Mouse (Mus musculus): ENCODE results near the gene Plppr3. TPM values are rescaled to one million over a fixed set of nuclear protein-coding genes. Genes with fewer than 3 reads are reported as not detected.

The Plppr3 gene
- total and polyA plus RNA-seq, 3 experiments: 0.85 to 6.2 TPM; not detected in 1

DNA sequence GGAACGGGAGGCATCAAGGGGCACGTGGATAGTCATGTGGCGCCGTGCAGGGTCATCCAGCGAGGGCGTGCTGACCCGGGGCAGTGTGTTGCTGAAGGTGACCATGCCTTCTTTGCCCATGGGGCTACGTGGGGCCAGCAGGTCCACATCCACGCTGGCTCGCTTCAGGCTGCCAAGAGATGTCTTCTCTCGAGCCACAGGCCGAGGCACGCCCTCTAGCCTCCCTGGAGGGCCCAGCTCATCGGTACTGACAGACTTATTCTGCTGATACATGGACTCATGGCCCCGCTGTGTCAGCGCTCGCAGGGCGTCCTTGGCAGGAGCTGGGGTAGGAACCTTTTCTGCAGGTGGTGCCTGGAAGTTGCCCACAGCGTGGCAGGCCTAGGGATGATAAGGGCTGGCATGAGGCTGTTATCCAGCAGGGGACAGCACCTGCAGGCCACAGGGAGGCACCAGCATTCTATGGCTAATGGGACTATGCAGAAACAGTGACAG is 8.6 kb downstream of the Plppr3 start:
- Histone ChIP-seq H3K27ac (ENCODE audit: control insufficient read depth, low read depth, low read length) (no peak overlapping the region), H3K4me3 (ENCODE audit: control insufficient read depth in 1 of 2, insufficient read depth in 1 of 2, low read depth in 2 of 2, low read length in 2 of 2) (no peak overlapping the region), H3K9me3 (replicated peaks; ENCODE audit: insufficient read depth, low read length) (no peaks in the 10 kb centered on the region), H3K4me1 (ENCODE audit: control insufficient read depth in 1 of 2, insufficient read depth in 2 of 2, low read length in 2 of 2) (no peaks in the 10 kb centered on the region), H3K9ac (ENCODE audit: control insufficient read depth, low read depth, low read length, poor library complexity, severe bottlenecking) (no peak overlapping the region), H3K27me3 (ENCODE audit: control insufficient read depth in 1 of 2, insufficient read depth in 2 of 2, low read length in 2 of 2) (no peaks in the 10 kb centered on the region), H3K79me2 (ENCODE audit: control insufficient read depth, insufficient read depth, low read length, poor library complexity) (no peaks in the 10 kb centered on the region; the same call in 1 of the 2 replicates), H3K36me3 (ENCODE audit: control insufficient read depth in 1 of 2, insufficient read depth in 2 of 2, low read length in 2 of 2) (peaks cover 0 to 9% of the 10 kb centered on the region in 2 experiments; a peak in 2 of 4 replicates)
- no peak for DNase-seq (ENCODE audit: low read depth, low spot score)
- TF ChIP-seq MYC (IDR thresholded peaks at IDR 0.05; ENCODE audit: low read depth, low read length) (no peak), NRF1 (IDR thresholded peaks at IDR 0.05; ENCODE audit: insufficient read depth, low read depth, low read length, poor library complexity, severe bottlenecking) (no peak), CHD2 (IDR thresholded peaks at IDR 0.05; ENCODE audit: low read length) (no peak), KAT2A (conservative IDR thresholded peaks at IDR 0.05; ENCODE audit: low read depth, low read length) (no peak), CHD1 (IDR thresholded peaks at IDR 0.05; ENCODE audit: low read depth, low read length) (no peak), BHLHE40 (IDR thresholded peaks at IDR 0.05; ENCODE audit: borderline replicate concordance, low read depth, low read length) (no peak), TBP (IDR thresholded peaks at IDR 0.05; ENCODE audit: low read depth, low read length) (no peak), TCF12 (IDR thresholded peaks at IDR 0.05; ENCODE audit: low read depth, low read length) (no peak), NELFE (IDR thresholded peaks at IDR 0.05; ENCODE audit: low read depth, low read length) (no peak), POLR2A (IDR thresholded peaks at IDR 0.05; ENCODE audit: control insufficient read depth in 1 of 2, insufficient read depth in 1 of 2, low read depth in 1 of 2, low read length in 2 of 2, poor library complexity in 1 of 2) (0 out of 4 replicates have a peak, but pooled peaks of 1 of the 2 experiments have one; percentile 10), MAX (IDR thresholded peaks at IDR 0.05; ENCODE audit: low read length) (no peak), ZKSCAN1 (IDR thresholded peaks at IDR 0.05; ENCODE audit: low read depth, low read length) (no peak), SIN3A (IDR thresholded peaks at IDR 0.05; ENCODE audit: low read length) (no peak), CTCF (IDR thresholded peaks at IDR 0.05 in 2 of 3, conservative IDR thresholded peaks at IDR 0.05 in 1 of 3; ENCODE audit: control insufficient read depth in 1 of 3, insufficient read depth in 1 of 3, low read depth in 2 of 3, low read length in 3 of 3, poor library complexity in 1 of 3, severe bottlenecking in 1 of 3) (peak; percentile 29 to 40 (median 34)), USF1 (IDR thresholded peaks at IDR 0.05; ENCODE audit: low read depth, low read length) (no peak), SMC3 (IDR thresholded peaks at IDR 0.05; ENCODE audit: low read depth, low read length) (peak; percentile 44), MAFK (IDR thresholded peaks at IDR 0.05; ENCODE audit: borderline replicate concordance, low read depth, low read length) (no peak), RAD21 (IDR thresholded peaks at IDR 0.05; ENCODE audit: low read depth, low read length) (peak; percentile 34)

DNA sequence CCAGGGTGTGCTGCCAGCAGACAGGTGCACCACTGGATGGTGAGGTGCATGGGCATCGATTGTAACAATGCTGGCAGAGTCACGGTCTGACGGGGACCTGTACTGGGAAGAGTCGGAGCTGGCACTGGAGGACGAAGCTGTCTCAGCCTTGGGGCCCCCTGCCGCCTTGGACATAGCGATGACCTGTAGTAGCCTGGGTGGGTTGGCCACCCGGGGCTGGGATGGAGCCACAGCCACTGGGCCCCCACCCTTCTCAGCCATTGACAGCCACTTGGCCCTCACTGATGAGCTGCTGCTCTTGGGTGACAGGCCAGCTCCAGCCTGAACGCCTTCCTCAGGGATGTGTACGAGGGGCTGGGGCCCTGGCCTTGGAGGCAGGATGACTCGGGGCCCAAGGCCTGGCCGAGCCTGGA is 9.2 kb downstream of the Plppr3 start:
- Histone ChIP-seq H3K79me2 (ENCODE audit: control insufficient read depth, insufficient read depth, low read length, poor library complexity) (no peaks in the 10 kb centered on the region; the same call in 1 of the 2 replicates), H3K27me3 (ENCODE audit: control insufficient read depth in 1 of 2, insufficient read depth in 2 of 2, low read length in 2 of 2) (no peaks in the 10 kb centered on the region), H3K9ac (ENCODE audit: control insufficient read depth, low read depth, low read length, poor library complexity, severe bottlenecking) (no peak overlapping the region), H3K27ac (ENCODE audit: control insufficient read depth, low read depth, low read length) (no peak overlapping the region), H3K4me3 (ENCODE audit: control insufficient read depth in 1 of 2, insufficient read depth in 1 of 2, low read depth in 2 of 2, low read length in 2 of 2) (no peak overlapping the region), H3K9me3 (replicated peaks; ENCODE audit: insufficient read depth, low read length) (no peaks in the 10 kb centered on the region), H3K4me1 (ENCODE audit: control insufficient read depth in 1 of 2, insufficient read depth in 2 of 2, low read length in 2 of 2) (no peaks in the 10 kb centered on the region), H3K36me3 (ENCODE audit: control insufficient read depth in 1 of 2, insufficient read depth in 2 of 2, low read length in 2 of 2) (peaks cover 0 to 12% of the 10 kb centered on the region in 2 experiments; a peak in 2 of 4 replicates)
- no peak for DNase-seq (ENCODE audit: low read depth, low spot score)
- TF ChIP-seq HCFC1 (IDR thresholded peaks at IDR 0.05; ENCODE audit: low read depth, low read length) (no peak), E2F4 (IDR thresholded peaks at IDR 0.05; ENCODE audit: borderline replicate concordance, low read depth, low read length) (no peak), POLR2AphosphoS2 (IDR thresholded peaks at IDR 0.05; ENCODE audit: low read length) (peak; percentile 98)

Data from MEL (cell line).